Mouse (Mus musculus): Measurements from ENCODE around the gene Taf9b. TPM values are rescaled to one million over a fixed set of nuclear protein-coding genes. Genes with fewer than 3 reads are reported as not detected.
A peak's percentile ranks its signal among the peaks of the same experiment; 100 is the strongest.
"Not testable (repeated sequence)": the region's sequence is repeated elsewhere in the genome, so short reads cannot be mapped to it uniquely, and the experiment has no call there.

The Taf9b gene
- 7.8 and 9.8 TPM in 2 replicates for polyA plus RNA-seq (2015; fragmentation: Nextera tagmentation; extraction: Ambion mirVana)

GRCm38 (mm10) chrX:106221058-106221457, at the start of gene Taf9b:
Taf9b (minus strand) TSS chrX:106221158.
- 90% methylated on average over 20 of the region's 25 CpGs for WGBS
- Histone ChIP-seq H3K4me2 (peak within 1 kb of the TSS; percentile 45; the same call in 1 of the 2 replicates), H3K9me3 (no peaks in the 10 kb centered on the region), H3K4me3 (peak within 1 kb of the TSS; percentile 57), H3K27me3 (no peaks in the 10 kb centered on the region), H3K9ac (no peak within 1 kb of the TSS), H3K27ac (no peak within 1 kb of the TSS), H3K36me3 (no peaks in the 10 kb centered on the region), H3K4me1 (no peaks in the 10 kb centered on the region)
- no peak for ATAC-seq (ENCODE audit: insufficient number of reproducible peaks, low FRiP score, low TSS enrichment, low read depth)

- Histone ChIP-seq H3K27ac (no peak within 1 kb of the TSS), H3K4me1 (no peaks in the 10 kb centered on the region), H3K9me3 (no peaks in the 10 kb centered on the region), H3K27me3 (no peaks in the 10 kb centered on the region), H3K4me3 (no peak within 1 kb of the TSS), H3K4me2 (no peak within 1 kb of the TSS), H3K36me3 (no peaks in the 10 kb centered on the region), H3K9ac (no peak within 1 kb of the TSS)
- 85% methylated on average over 4 of the region's 4 CpGs for WGBS
- ATAC-seq (ENCODE audit: insufficient number of reproducible peaks, low FRiP score, low TSS enrichment, low read depth) = no peak
These were observed 34.3 kb upstream of the Taf9b start, which contains the start of gene Fnd3c2 for GRCm38 (mm10) chrX:106255276-106255675. Fnd3c2 (minus strand) TSS chrX:106255376.

GRCm38 (mm10) chrX:106219171-106220032, 1.6 kb downstream of the Taf9b start:
- H3K36me3 ChIP-seq = no peaks in the 10 kb centered on the region
- no peaks in the 10 kb centered on the region for H3K27me3 ChIP-seq
- H3K27ac ChIP-seq = peak overlapping the region; percentile 82
- H3K4me2 ChIP-seq = peak overlapping the region; percentile 45
- no peaks in the 10 kb centered on the region for H3K9me3 ChIP-seq
- 23% methylated on average over 60 of the region's 60 CpGs for WGBS
- peak overlapping the region; percentile 57 for H3K4me3 ChIP-seq
- peak overlapping the region; percentile 51 for H3K9ac ChIP-seq
- ATAC-seq (ENCODE audit: insufficient number of reproducible peaks, low FRiP score, low TSS enrichment, low read depth) = peak; percentile 81
- no peaks in the 10 kb centered on the region for H3K4me1 ChIP-seq

GRCm38 (mm10) chrX:106209100-106209499, 11.9 kb downstream of the Taf9b start:
- Histone ChIP-seq H3K9ac (no peak overlapping the region), H3K27me3 (no peaks in the 10 kb centered on the region)
- 72% methylated on average over 2 of the region's 2 CpGs for WGBS

GRCm38 (mm10) chrX:106198904-106199303, 22.1 kb downstream of the Taf9b start:
- 86% methylated on average over 5 of the region's 5 CpGs for WGBS
- H3K4me3 ChIP-seq = no peak overlapping the region
- no peaks in the 10 kb centered on the region for H3K27me3 ChIP-seq
- ATAC-seq (ENCODE audit: insufficient number of reproducible peaks, low FRiP score, low TSS enrichment, low read depth) = no peak
- no peak overlapping the region for H3K27ac ChIP-seq
- H3K4me2 ChIP-seq = no peak overlapping the region
- H3K36me3 ChIP-seq = peaks cover 42% of the 10 kb centered on the region
- no peaks in the 10 kb centered on the region for H3K4me1 ChIP-seq
- H3K9ac ChIP-seq = no peak overlapping the region
- no peaks in the 10 kb centered on the region for H3K9me3 ChIP-seq

More at GRCm38 (mm10) chrX:106209100-106209499, 11.9 kb downstream of the Taf9b start:
- H3K9me3 ChIP-seq = no peaks in the 10 kb centered on the region
- no peaks in the 10 kb centered on the region for H3K36me3 ChIP-seq
- H3K4me1 ChIP-seq = no peaks in the 10 kb centered on the region
- H3K4me2 ChIP-seq = no peak overlapping the region
- ATAC-seq (ENCODE audit: insufficient number of reproducible peaks, low FRiP score, low TSS enrichment, low read depth) = no peak
- H3K27ac ChIP-seq = no peak overlapping the region
- no peak overlapping the region for H3K4me3 ChIP-seq

- Histone ChIP-seq H3K4me1 (no peaks in the 10 kb centered on the region), H3K27ac (no peak overlapping the region), H3K4me2 (no peak overlapping the region), H3K9me3 (no peaks in the 10 kb centered on the region), H3K4me3 (no peak overlapping the region), H3K27me3 (no peaks in the 10 kb centered on the region), H3K36me3 (peaks cover 39% of the 10 kb centered on the region), H3K9ac (no peak overlapping the region)
- WGBS = 66% methylated on average over 5 of the region's 5 CpGs
- no peak for ATAC-seq (ENCODE audit: insufficient number of reproducible peaks, low FRiP score, low TSS enrichment, low read depth)
These were observed 23.6 kb downstream of the Taf9b start for GRCm38 (mm10) chrX:106197308-106197707.

- ATAC-seq (ENCODE audit: insufficient number of reproducible peaks, low FRiP score, low TSS enrichment, low read depth); H3K9ac ChIP-seq; H3K4me3 ChIP-seq; H3K4me2 ChIP-seq; H3K27ac ChIP-seq; H3K9me3 ChIP-seq; H3K27me3 ChIP-seq; H3K4me1 ChIP-seq: not testable (repeated sequence)
- 77% methylated on average over 6 of the region's 6 CpGs for WGBS
- H3K36me3 ChIP-seq = peaks cover 20% of the 10 kb centered on the region
These were observed 26.6 kb downstream of the Taf9b start for GRCm38 (mm10) chrX:106194361-106194760.

GRCm38 (mm10) chrX:106190091-106190490, 30.9 kb downstream of the Taf9b start:
- peak overlapping the region; percentile 52; the same call in 1 of the 2 replicates for H3K4me3 ChIP-seq
- WGBS = 48% methylated on average over 4 of the region's 4 CpGs
- H3K9ac ChIP-seq = no peak overlapping the region
- H3K9me3 ChIP-seq = no peaks in the 10 kb centered on the region
- H3K27ac ChIP-seq = no peak overlapping the region
- H3K36me3 ChIP-seq = no peaks in the 10 kb centered on the region; the same call in 1 of the 2 replicates
- ATAC-seq (ENCODE audit: insufficient number of reproducible peaks, low FRiP score, low TSS enrichment, low read depth) = no peak
- H3K4me2 ChIP-seq = 0 out of 2 replicates have a peak overlapping the region, but pooled peaks have one; percentile 39
- no peaks in the 10 kb centered on the region for H3K27me3 ChIP-seq
- H3K4me1 ChIP-seq = peaks cover 8% of the 10 kb centered on the region

GRCm38 (mm10) chrX:106189356-106189755, 31.6 kb downstream of the Taf9b start:
- H3K9me3 ChIP-seq = no peaks in the 10 kb centered on the region
- H3K9ac ChIP-seq = no peak overlapping the region
- no peak for ATAC-seq (ENCODE audit: insufficient number of reproducible peaks, low FRiP score, low TSS enrichment, low read depth)
- peaks cover 8% of the 10 kb centered on the region for H3K4me1 ChIP-seq
- H3K4me3 ChIP-seq = peak overlapping the region; percentile 52
- H3K36me3 ChIP-seq = no peaks in the 10 kb centered on the region
- no peak overlapping the region for H3K27ac ChIP-seq
- peak overlapping the region; percentile 39 for H3K4me2 ChIP-seq
- H3K27me3 ChIP-seq = no peaks in the 10 kb centered on the region
- WGBS = 55% methylated on average over 5 of the region's 5 CpGs

GRCm38 (mm10) chrX:106187737-106188136, 33.2 kb downstream of the Taf9b start:
- H3K9ac ChIP-seq = 0 out of 2 replicates have a peak overlapping the region, but pooled peaks have one; percentile 40
- no peaks in the 10 kb centered on the region for H3K9me3 ChIP-seq
- peak overlapping the region; percentile 52 for H3K4me3 ChIP-seq
- 29% methylated on average over 12 of the region's 12 CpGs for WGBS
- peak overlapping the region; percentile 72 for H3K27ac ChIP-seq
- no peaks in the 10 kb centered on the region for H3K27me3 ChIP-seq
- peak overlapping the region; percentile 39 for H3K4me2 ChIP-seq
- no peak for ATAC-seq (ENCODE audit: insufficient number of reproducible peaks, low FRiP score, low TSS enrichment, low read depth)
- peaks cover 8% of the 10 kb centered on the region for H3K4me1 ChIP-seq
- no peaks in the 10 kb centered on the region for H3K36me3 ChIP-seq

GRCm38 (mm10) chrX:106186713-106187649, 34.0 kb downstream of the Taf9b start, which contains the start of gene Pgk1:
Pgk1 (plus strand) TSS chrX:106187100.
- H3K4me3 ChIP-seq = peak within 1 kb of the TSS; percentile 52
- peak within 1 kb of the TSS; percentile 40; the same call in 1 of the 2 replicates for H3K9ac ChIP-seq
- no peaks in the 10 kb centered on the region for H3K36me3 ChIP-seq
- H3K27me3 ChIP-seq = no peaks in the 10 kb centered on the region
- peak within 1 kb of the TSS; percentile 39 for H3K4me2 ChIP-seq
- peak within 1 kb of the TSS; percentile 91 for H3K27ac ChIP-seq
- ATAC-seq (ENCODE audit: insufficient number of reproducible peaks, low FRiP score, low TSS enrichment, low read depth) = peak; percentile 99
- H3K4me1 ChIP-seq = peaks cover 8% of the 10 kb centered on the region
- no peaks in the 10 kb centered on the region for H3K9me3 ChIP-seq
- 20% methylated on average over 47 of the region's 55 CpGs for WGBS

Measured in limb, embryonic 15.5 days (tissue).